16 mouse cellular contexts compared by ENCODE assay signal in the genomic region with DNA sequence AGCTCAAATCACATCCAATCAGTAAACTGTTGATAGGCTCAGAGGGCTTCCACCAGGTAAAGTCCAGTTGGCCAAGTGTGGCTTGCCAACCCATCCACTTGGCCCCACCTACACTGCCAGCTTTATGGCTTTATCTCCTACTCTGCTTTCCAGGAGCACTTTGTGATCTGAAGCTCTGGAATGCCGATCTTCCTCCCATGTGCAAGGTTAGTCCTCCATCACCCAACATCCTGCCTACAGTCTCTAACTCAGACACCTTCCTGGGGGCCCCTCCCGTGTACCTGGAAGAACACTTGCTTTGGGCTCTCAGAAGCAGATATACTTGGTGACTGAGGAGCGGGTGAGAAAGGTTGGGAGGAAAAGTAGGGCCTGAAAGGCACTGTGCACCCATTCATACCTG.
"Had no signal": no experiment of that assay in that cellular context is flagged by ENCODE, and none has a peak within 500 bp of the region (broad histone marks: within the 10 kb centered on the region; RNA-seq: fewer than 3 reads in every experiment).

No protein-coding gene starts in this region.

- H3K4me1 ChIP-seq: neural tube, embryonic 13.5 days; neural tube, embryonic 15.5 days; stomach, embryonic 15.5 days had no signal

- DNase-seq: retina, postnatal 1 day; right cerebral cortex, adult 18-20 months; right cerebral cortex, postnatal 14 days; right cerebral cortex, postnatal 25 days; right cerebral cortex, postnatal 4 days; spleen, adult 18-20 months; thymus, adult 18-20 months; thymus, adult 2 months; thymus, postnatal 14 days; thymus, postnatal 25 days; thymus, postnatal 36 days; thymus, postnatal 4 days had no signal

- H3K27ac ChIP-seq: neural tube, embryonic 13.5 days; neural tube, embryonic 15.5 days; stomach, embryonic 15.5 days; stomach, postnatal 0 days had no signal

- H3K36me3 ChIP-seq: neural tube, embryonic 13.5 days; neural tube, embryonic 15.5 days; stomach, embryonic 15.5 days had no signal

- H3K4me3 ChIP-seq: neural tube, embryonic 13.5 days; neural tube, embryonic 15.5 days; stomach, embryonic 15.5 days had no signal

- H3K9me3 ChIP-seq: neural tube, embryonic 13.5 days; neural tube, embryonic 15.5 days; stomach, embryonic 15.5 days had no signal

- H3K27me3 ChIP-seq: neural tube, embryonic 13.5 days; neural tube, embryonic 15.5 days; stomach, embryonic 15.5 days had no signal
